Mouse (Mus musculus): ENCODE results near the gene Prdm8. TPM values are rescaled to one million over a fixed set of nuclear protein-coding genes. Genes with fewer than 3 reads are reported as not detected.

The Prdm8 gene
- polyA plus RNA-seq (2014; fragmentation: Nextera tagmentation; extraction: Ambion mirVana): not detected in 2 replicates

DNA sequence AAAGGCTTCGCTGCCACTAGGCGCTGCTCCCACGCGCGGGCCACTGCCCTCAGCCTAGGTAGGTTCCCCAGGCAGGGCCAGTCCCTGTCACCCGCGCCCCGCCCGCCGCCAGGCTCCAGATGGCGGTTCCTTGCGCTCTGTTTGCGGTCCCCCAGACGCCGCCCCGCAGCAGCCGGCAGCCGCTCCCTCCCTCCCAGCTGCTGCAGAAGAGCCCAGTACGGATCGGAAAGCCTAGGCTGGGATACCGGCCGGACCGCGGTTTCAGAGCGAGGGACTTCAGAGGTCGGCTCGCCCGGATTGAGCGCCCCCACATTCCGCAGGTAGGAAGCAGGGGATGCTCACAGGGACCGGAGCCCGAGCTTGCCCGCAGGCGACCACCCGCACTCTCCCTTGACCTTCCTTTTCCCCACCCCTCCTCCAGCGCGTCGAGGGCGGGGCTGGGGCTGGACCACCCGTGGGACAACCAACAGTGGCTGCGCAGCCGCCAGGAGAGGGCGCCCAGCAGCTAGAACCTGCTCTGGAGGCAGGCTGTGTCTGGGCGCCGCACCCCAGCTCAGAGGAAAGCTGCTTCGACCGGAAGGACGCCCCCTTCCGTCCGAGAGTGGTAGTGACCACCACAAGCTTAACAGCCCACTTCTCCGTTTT lies at the start of gene Prdm8:
Gene Prdm8 (plus strand): TSS at position 19 of the 645 bp plus-strand sequence.
- no peak within 1 kb of the TSS for H3K27ac ChIP-seq (ENCODE audit: low read depth, low read length)
- H3K9ac ChIP-seq (ENCODE audit: low read depth, low read length): 0 out of 2 replicates have a peak within 1 kb of the TSS, but pooled peaks have one; percentile 9
- DNase-seq (ENCODE audit: low spot score): peak; percentile 71
- H3K36me3 ChIP-seq (ENCODE audit: control insufficient read depth, insufficient read depth, low read length): no peaks in the 10 kb centered on the region
- H3K4me3 ChIP-seq (ENCODE audit: low read depth, low read length): peak within 1 kb of the TSS; percentile 44
- H3K27me3 ChIP-seq (replicated peaks; ENCODE audit: control insufficient read depth, insufficient read depth, low read length): peaks cover 75% of the 10 kb centered on the region
- under 1% methylated on average over 49 of the region's 51 CpGs for WGBS
- H3K9me3 ChIP-seq (ENCODE audit: control insufficient read depth, low read length): no peaks in the 10 kb centered on the region
- H3K4me1 ChIP-seq (replicated peaks; ENCODE audit: control insufficient read depth, insufficient read depth, low read length): no peaks in the 10 kb centered on the region
- H3K4me2 ChIP-seq: peak within 1 kb of the TSS; percentile 61
- ATAC-seq (replicated peaks; ENCODE audit: low FRiP score): peak; percentile 87

DNA sequence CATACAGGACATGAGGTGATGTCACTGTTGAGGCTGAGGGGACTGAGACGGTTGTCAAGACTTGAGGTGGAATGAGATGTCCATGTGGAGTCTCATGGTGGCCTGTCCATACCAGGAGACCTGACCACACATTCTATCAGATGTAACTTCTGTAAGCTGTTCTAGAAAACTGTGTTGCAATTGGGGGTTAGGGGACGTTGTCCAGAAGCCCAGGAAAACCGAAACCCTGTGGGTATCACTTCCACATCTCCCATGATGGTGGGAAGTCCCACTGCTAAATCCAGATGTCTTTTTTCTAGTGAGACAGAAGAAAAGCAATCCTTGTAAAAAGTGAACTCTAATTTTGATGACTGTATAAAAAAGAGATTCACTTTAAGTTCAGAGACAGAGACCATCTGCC lies 39.9 kb upstream of the Prdm8 start:
- 71% methylated on average over 3 of the region's 3 CpGs for WGBS
- Histone ChIP-seq H3K9ac (ENCODE audit: low read depth, low read length) (no peak overlapping the region), H3K4me2 (no peak overlapping the region), H3K27ac (ENCODE audit: low read depth, low read length) (no peak overlapping the region), H3K4me3 (ENCODE audit: low read depth, low read length) (no peak overlapping the region), H3K9me3 (ENCODE audit: control insufficient read depth, low read length) (no peaks in the 10 kb centered on the region), H3K4me1 (replicated peaks; ENCODE audit: control insufficient read depth, insufficient read depth, low read length) (no peaks in the 10 kb centered on the region), H3K36me3 (ENCODE audit: control insufficient read depth, insufficient read depth, low read length) (no peaks in the 10 kb centered on the region), H3K27me3 (replicated peaks; ENCODE audit: control insufficient read depth, insufficient read depth, low read length) (no peaks in the 10 kb centered on the region)
- no peak for DNase-seq (ENCODE audit: low spot score)
- ATAC-seq (replicated peaks; ENCODE audit: low FRiP score): no peak

DNA sequence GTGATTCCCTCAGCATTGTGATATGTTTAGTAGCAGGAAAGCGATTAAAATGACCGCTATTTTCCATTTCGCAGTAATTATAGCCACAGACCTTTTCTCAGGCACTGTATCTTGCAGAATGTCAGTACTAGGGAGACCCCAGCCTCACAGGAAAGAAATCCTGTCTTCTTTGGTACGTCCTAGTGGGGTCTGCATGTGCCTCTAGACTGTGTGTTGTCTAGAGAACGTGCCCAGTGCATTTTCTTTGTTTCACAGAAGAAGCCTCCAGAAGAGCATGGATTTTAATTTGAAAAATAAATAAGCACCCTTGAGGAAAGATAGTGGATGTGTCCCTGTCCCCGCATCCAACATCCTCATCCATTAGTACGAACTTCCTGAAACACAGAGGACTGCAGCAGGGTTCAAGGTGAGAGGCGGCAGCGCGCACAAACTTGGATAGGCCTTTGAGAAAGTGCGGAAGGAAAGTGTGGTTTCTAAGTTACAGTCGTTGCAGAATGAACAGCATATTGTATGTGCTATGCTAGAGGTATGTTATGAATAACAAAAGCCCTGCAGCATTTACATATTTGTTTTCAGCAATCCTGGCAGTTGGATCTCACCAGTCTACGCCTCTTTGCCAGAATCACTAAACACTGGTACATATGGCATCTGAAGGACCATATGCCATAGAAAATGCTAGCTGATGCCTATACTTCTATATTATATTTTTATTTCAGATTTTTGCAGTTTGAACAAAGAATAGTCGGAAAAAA lies 28.3 kb upstream of the Prdm8 start:
- Histone ChIP-seq H3K36me3 (ENCODE audit: control insufficient read depth, insufficient read depth, low read length) (no peaks in the 10 kb centered on the region), H3K4me3 (ENCODE audit: low read depth, low read length) (no peak overlapping the region), H3K4me1 (replicated peaks; ENCODE audit: control insufficient read depth, insufficient read depth, low read length) (no peaks in the 10 kb centered on the region), H3K9me3 (ENCODE audit: control insufficient read depth, low read length) (no peaks in the 10 kb centered on the region), H3K27ac (ENCODE audit: low read depth, low read length) (no peak overlapping the region), H3K4me2 (no peak overlapping the region), H3K27me3 (replicated peaks; ENCODE audit: control insufficient read depth, insufficient read depth, low read length) (no peaks in the 10 kb centered on the region), H3K9ac (ENCODE audit: low read depth, low read length) (no peak overlapping the region)
- no peak for ATAC-seq (replicated peaks; ENCODE audit: low FRiP score)
- DNase-seq (ENCODE audit: low spot score): no peak
- 78% methylated on average over 14 of the region's 14 CpGs for WGBS

DNA sequence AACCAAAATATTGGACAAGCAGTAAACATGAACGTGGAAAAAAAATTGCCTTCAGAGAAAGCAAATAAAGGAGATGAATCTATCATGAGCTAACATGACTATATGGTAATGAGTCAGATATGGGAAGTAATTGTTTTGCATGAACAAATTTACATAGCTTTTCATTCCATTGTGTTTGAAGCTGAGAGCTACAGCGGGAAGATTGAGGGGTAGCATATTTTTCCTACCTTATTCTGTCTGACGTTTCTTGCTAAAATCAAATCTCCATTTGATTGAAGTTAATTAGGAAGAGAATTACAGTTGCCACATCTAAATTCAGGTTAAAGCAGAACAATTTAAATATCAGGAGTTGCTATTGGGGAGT lies 27.7 kb upstream of the Prdm8 start:
- 86% methylated on average over 3 of the region's 3 CpGs for WGBS
- Histone ChIP-seq H3K9ac (ENCODE audit: low read depth, low read length) (no peak overlapping the region), H3K27me3 (replicated peaks; ENCODE audit: control insufficient read depth, insufficient read depth, low read length) (no peaks in the 10 kb centered on the region), H3K9me3 (ENCODE audit: control insufficient read depth, low read length) (no peaks in the 10 kb centered on the region), H3K36me3 (ENCODE audit: control insufficient read depth, insufficient read depth, low read length) (no peaks in the 10 kb centered on the region), H3K27ac (ENCODE audit: low read depth, low read length) (no peak overlapping the region), H3K4me2 (no peak overlapping the region), H3K4me3 (ENCODE audit: low read depth, low read length) (no peak overlapping the region), H3K4me1 (replicated peaks; ENCODE audit: control insufficient read depth, insufficient read depth, low read length) (no peaks in the 10 kb centered on the region)
- ATAC-seq (replicated peaks; ENCODE audit: low FRiP score) (no peak), DNase-seq (ENCODE audit: low spot score) (no peak)

DNA sequence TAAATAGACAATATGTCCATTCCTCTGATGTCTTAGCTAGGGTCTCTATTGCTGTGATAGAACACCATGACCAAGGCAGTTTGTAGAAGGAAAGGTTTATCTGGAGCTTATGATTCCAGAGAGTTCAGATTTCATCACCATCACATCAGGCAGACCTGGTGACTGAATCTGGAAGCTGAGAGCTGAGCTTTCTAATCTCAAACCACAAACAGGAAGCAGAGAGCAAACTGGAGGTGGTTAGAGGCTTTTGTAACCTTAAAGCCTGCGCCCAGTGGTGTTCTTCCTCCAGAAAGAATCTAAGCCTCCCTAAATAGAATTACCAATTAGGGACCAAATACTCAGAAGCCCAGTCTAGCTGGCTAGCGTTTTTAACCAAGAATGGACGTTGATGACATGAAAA lies 20.1 kb upstream of the Prdm8 start:
- Histone ChIP-seq H3K4me3 (ENCODE audit: low read depth, low read length) (no peak overlapping the region), H3K27me3 (replicated peaks; ENCODE audit: control insufficient read depth, insufficient read depth, low read length) (no peaks in the 10 kb centered on the region), H3K4me1 (replicated peaks; ENCODE audit: control insufficient read depth, insufficient read depth, low read length) (no peaks in the 10 kb centered on the region), H3K36me3 (ENCODE audit: control insufficient read depth, insufficient read depth, low read length) (no peaks in the 10 kb centered on the region), H3K9me3 (ENCODE audit: control insufficient read depth, low read length) (no peaks in the 10 kb centered on the region), H3K4me2 (no peak overlapping the region), H3K27ac (ENCODE audit: low read depth, low read length) (no peak overlapping the region), H3K9ac (ENCODE audit: low read depth, low read length) (no peak overlapping the region)
- WGBS: 31% methylated on average over 3 of the region's 3 CpGs
- no peak for DNase-seq (ENCODE audit: low spot score)
- ATAC-seq (replicated peaks; ENCODE audit: low FRiP score): no peak

DNA sequence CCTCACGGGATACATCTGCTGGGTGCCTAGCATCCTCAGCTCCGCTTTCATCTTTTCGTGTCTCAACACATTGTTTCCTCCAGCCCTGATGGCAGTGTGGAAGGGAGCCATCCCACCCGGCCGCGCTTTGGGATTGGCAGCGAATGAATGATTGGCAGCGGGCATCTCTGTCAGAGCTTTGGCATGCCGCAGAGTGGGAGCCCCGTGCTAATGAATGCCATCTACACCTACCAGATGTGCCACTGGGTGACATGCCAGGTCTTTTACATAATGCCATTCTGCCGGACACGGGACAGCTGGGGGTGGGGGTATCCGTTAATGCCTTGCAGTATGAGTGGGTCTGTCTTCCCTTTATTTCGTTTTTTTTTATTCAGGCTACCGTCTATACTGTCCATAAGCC lies 882 bp upstream of the Prdm8 start:
- Histone ChIP-seq H3K36me3 (ENCODE audit: control insufficient read depth, insufficient read depth, low read length) (no peaks in the 10 kb centered on the region), H3K9ac (ENCODE audit: low read depth, low read length) (no peak overlapping the region), H3K4me1 (replicated peaks; ENCODE audit: control insufficient read depth, insufficient read depth, low read length) (no peaks in the 10 kb centered on the region), H3K9me3 (ENCODE audit: control insufficient read depth, low read length) (no peaks in the 10 kb centered on the region), H3K27me3 (replicated peaks; ENCODE audit: control insufficient read depth, insufficient read depth, low read length) (peaks cover 63% of the 10 kb centered on the region), H3K4me2 (no peak overlapping the region), H3K27ac (ENCODE audit: low read depth, low read length) (no peak overlapping the region), H3K4me3 (ENCODE audit: low read depth, low read length) (no peak overlapping the region)
- DNase-seq (ENCODE audit: low spot score): no peak
- 5% methylated on average over 15 of the region's 15 CpGs for WGBS
- no peak for ATAC-seq (replicated peaks; ENCODE audit: low FRiP score)

DNA sequence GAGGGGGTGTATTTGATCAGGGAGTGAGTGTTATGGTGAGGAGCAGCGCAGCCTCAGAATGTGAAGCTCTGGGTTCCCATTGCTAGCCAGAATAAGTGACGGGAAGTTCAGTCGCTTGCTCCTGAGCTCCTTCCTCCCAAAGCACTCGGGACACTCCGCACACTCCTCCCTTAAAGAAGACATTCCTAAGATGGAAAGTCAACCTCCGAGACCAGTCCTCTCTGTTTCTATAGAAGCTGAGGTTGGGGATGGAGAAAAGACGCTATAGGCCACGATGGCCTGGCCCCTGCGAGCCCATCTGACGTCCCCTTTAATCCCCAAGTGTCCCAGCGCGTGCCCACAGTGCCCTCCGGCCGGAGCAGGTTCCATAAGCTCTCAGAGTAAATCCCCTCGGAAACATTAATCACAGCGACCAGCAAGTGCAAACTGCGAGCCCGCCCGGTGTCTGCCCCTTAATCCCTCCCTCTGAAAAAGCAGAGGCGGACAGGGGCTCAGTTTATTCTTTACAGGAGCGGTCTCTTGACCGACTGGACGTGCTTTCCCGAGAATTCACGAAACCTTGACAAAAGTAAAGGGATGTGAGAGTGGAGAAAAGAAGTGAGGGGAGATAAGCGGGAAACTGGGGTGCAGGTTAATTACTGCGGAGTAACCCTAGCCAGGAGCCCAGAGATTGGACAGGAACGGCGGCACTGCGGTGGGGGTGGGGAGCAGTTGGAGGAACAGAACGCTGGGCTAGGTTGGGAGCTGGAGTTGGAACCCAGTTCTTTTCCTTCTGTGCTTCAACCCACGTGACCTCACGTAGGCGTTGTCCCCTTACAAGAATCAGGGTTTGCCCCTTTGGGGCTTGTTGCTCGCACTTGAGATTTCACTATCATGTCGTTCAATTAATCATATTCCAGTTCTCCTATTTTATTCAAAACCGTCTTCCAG lies 1.6 kb downstream of the Prdm8 start:
- H3K4me2 ChIP-seq: peak overlapping the region; percentile 61
- no peak for DNase-seq (ENCODE audit: low spot score)
- no peak overlapping the region for H3K4me3 ChIP-seq (ENCODE audit: low read depth, low read length)
- H3K9ac ChIP-seq (ENCODE audit: low read depth, low read length): no peak overlapping the region
- H3K4me1 ChIP-seq (replicated peaks; ENCODE audit: control insufficient read depth, insufficient read depth, low read length): no peaks in the 10 kb centered on the region
- 2% methylated on average over 37 of the region's 37 CpGs for WGBS
- H3K27me3 ChIP-seq (replicated peaks; ENCODE audit: control insufficient read depth, insufficient read depth, low read length): peaks cover 88% of the 10 kb centered on the region
- no peaks in the 10 kb centered on the region for H3K9me3 ChIP-seq (ENCODE audit: control insufficient read depth, low read length)
- ATAC-seq (replicated peaks; ENCODE audit: low FRiP score): no peak
- H3K27ac ChIP-seq (ENCODE audit: low read depth, low read length): no peak overlapping the region
- H3K36me3 ChIP-seq (ENCODE audit: control insufficient read depth, insufficient read depth, low read length): no peaks in the 10 kb centered on the region

DNA sequence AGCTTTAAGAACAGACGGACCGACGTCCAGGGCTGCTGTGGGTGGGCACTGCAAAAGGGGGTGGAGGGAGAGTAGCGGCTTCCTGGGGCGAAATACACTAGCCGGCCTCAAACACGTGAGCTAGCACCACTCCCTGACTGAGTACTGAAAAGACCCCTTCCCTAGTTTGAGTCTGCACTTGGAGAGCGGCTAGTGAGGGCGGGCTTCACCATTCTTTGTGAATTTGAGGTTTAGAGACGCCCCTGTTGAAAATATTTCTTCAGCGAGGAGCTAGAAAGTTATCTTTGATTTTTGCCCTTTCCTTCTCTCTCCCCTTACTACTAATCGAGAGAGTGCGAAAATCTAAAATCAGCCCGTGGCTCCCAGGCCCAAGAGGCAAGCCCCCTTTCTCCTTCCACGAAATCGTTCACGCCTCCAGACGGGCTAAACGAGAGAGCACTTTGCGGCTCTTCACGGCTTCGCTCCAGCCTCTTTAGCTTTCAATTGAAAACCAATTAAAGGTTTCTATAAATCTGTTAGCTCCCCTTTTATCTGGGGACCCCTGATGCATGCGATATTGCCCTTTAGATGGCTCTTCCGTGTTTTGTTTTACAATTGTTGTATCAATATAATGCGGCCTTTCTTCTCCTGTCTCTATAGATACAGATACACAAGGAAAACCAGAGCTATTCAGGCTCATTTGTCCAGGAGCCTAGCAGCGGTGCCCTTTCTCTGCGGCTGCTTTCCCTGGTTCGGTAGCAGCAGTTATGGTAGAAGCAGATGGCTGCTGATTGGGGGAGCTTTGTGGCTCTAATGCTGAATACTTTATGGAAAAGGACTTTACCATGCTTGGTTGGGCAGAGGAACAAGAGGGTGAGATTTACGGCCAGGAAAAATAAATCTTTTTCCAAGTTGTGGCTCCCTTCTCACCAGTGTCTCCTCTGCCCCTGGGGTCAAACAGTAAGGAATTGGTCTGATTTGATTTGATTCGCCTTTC lies 2.7 kb downstream of the Prdm8 start:
- Histone ChIP-seq H3K4me1 (replicated peaks; ENCODE audit: control insufficient read depth, insufficient read depth, low read length) (no peaks in the 10 kb centered on the region), H3K9me3 (ENCODE audit: control insufficient read depth, low read length) (no peaks in the 10 kb centered on the region), H3K27ac (ENCODE audit: low read depth, low read length) (no peak overlapping the region), H3K9ac (ENCODE audit: low read depth, low read length) (no peak overlapping the region), H3K4me2 (no peak overlapping the region), H3K36me3 (ENCODE audit: control insufficient read depth, insufficient read depth, low read length) (no peaks in the 10 kb centered on the region), H3K27me3 (replicated peaks; ENCODE audit: control insufficient read depth, insufficient read depth, low read length) (peaks cover 93% of the 10 kb centered on the region), H3K4me3 (ENCODE audit: low read depth, low read length) (no peak overlapping the region)
- WGBS: 2% methylated on average over 30 of the region's 30 CpGs
- ATAC-seq (replicated peaks; ENCODE audit: low FRiP score) (no peak), DNase-seq (ENCODE audit: low spot score) (no peak)

Measured in liver, embryonic 11.5 days (tissue).